Mouse (Mus musculus) C2C12 (cell line): Measurements from ENCODE around the gene Syne1. TPM values are rescaled to one million over a fixed set of nuclear protein-coding genes. Genes with fewer than 3 reads are reported as not detected.

Experiments used
- H3K27me3 ChIP-seq: one replicate; pipeline ENCODE4 v1.6.1; 2011; ENCODE audit not compliant: control insufficient read depth, insufficient read depth, insufficient read length
- H3K36me3 ChIP-seq: one replicate; pipeline ENCODE4 v1.6.1; 2011; ENCODE audit not compliant: control insufficient read depth, insufficient read depth
- H3K4me3 ChIP-seq: one replicate; pipeline ENCODE4 v1.5.1; 2011; ENCODE audit warnings: mild to moderate bottlenecking, control low read depth; ENCODE audit not compliant: poor library complexity, insufficient read depth, severe bottlenecking
- H3K79me2 ChIP-seq: one replicate; pipeline ENCODE4 v1.6.1; 2011; ENCODE audit not compliant: control insufficient read depth, insufficient read depth
- H3K79me3 ChIP-seq: one replicate; pipeline ENCODE4 v1.6.1; 2011; ENCODE audit warnings: low read depth, control low read depth
- H3ac ChIP-seq: one replicate; pipeline ENCODE3; 2011; ENCODE audit warnings: low read depth; ENCODE audit not compliant: control insufficient read depth, insufficient read length
- CEBPB ChIP-seq: IDR thresholded peaks from one replicate; pipeline ENCODE4 v1.6.1; 2011; ENCODE audit warnings: low read depth, mild to moderate bottlenecking, control low read depth, moderate library complexity
- CTCF ChIP-seq: IDR thresholded peaks from one replicate; pipeline ENCODE4 v1.5.1; 2011; ENCODE audit not compliant: control insufficient read depth, insufficient read depth, insufficient read length
- FOSL1 ChIP-seq: IDR thresholded peaks from one replicate; pipeline ENCODE4 v1.8.0; 2011; ENCODE audit warnings: mild to moderate bottlenecking, low read length; ENCODE audit not compliant: poor library complexity, insufficient read depth, severe bottlenecking
- MAX ChIP-seq: IDR thresholded peaks from one replicate; pipeline ENCODE4 v1.6.1; 2011; ENCODE audit warnings: mild to moderate bottlenecking, control low read depth
- MYOD1 ChIP-seq: IDR thresholded peaks from one replicate; pipeline ENCODE4 v1.6.1; 2011; ENCODE audit warnings: low read depth; ENCODE audit not compliant: control insufficient read depth, insufficient read length
- MYOG ChIP-seq: IDR thresholded peaks from one replicate; pipeline ENCODE4 v1.6.1; 2011; ENCODE audit not compliant: control insufficient read depth, insufficient read length; ENCODE audit errors: extremely low read depth
- USF1 ChIP-seq: IDR thresholded peaks from one replicate; pipeline ENCODE4 v1.6.1; 2011; ENCODE audit warnings: low read depth, mild to moderate bottlenecking, control low read depth, moderate library complexity
- polyA plus RNA-seq: library from polyadenylated mRNA; unstranded; fragments of >200 nt; fragmentation: generic; extraction: Trizol; gene quantifications from one replicate; pipeline ENCODE4 v1.2.1, GENCODE M21; 2012; ENCODE audit warnings: missing spikeins

Gene Syne1
- polyA plus RNA-seq, 1 experiment = 4.1 TPM

DNA sequence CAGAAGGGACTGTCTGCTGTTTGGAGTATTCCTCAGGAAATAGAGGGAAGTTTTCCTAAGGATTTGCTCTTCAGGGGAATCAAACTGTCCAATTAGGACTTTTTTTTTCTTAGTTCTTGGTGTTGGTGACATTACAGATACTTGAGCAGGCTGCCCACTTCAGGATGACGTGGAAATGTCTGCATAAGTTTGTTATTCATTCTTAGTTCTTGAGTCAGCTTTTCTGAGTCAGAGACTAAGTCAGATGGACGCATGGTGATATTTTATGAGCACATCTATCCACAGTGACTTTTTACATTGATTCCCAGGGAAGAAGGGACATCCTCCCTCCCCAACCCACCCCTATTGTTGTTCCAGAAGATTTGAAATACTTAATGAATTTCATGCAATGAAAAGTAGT lies 567.4 kb downstream of the Syne1 start:
- H3K27me3 ChIP-seq = no peaks in the 10 kb centered on the region
- H3K79me2 ChIP-seq = no peaks in the 10 kb centered on the region
- no peak overlapping the region for H3K4me3 ChIP-seq
- no peak overlapping the region for H3ac ChIP-seq
- TF ChIP-seq CTCF (no peak), FOSL1 (peak; percentile 28)
- no peaks in the 10 kb centered on the region for H3K36me3 ChIP-seq
- no peaks in the 10 kb centered on the region for H3K79me3 ChIP-seq

DNA sequence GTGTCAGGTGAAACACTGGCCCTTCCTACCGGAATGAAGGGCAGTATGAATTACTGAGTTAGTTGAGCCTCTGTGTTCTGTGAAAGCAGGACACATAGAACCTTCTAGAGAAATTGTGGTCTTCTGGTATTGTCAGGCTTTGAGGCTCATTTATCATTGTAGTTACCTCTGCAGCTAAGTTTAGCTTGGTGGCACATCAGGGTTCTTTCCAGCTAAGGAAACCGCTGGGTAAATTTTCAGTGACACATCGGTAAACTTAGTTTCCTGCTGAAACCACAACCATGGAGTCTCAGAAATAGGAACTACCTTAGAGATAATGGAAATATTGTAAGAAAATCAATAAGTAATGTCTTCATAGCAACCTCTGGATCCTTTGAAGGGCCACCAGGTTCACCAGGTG lies 573.9 kb downstream of the Syne1 start:
- no peak overlapping the region for H3K4me3 ChIP-seq
- no peaks in the 10 kb centered on the region for H3K27me3 ChIP-seq
- H3K79me3 ChIP-seq = no peaks in the 10 kb centered on the region
- H3K79me2 ChIP-seq = no peaks in the 10 kb centered on the region
- H3K36me3 ChIP-seq = no peaks in the 10 kb centered on the region
- no peak overlapping the region for H3ac ChIP-seq
- no peak for TF ChIP-seq CEBPB
- TF ChIP-seq MAX = no peak
- no peak for TF ChIP-seq CTCF
- no peak for TF ChIP-seq MYOD1
- no peak for TF ChIP-seq MYOG

DNA sequence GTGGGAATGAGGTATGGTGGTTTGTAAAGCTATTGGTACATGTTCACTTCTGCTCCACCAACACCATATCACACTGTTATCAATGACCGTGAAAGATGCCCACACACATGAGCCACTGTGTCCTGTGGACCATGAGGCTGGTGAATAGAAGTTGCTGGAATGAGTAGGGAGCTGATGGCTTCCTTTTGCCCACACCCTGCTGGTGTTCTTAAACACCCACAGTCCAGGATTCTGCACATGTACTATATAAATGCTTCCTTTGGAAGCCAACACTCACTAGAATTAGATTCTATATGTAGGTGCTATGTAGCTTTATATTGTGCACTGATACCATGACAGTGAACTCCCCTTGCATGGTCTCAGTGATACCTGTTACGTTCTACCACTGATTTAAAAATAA lies 574.7 kb downstream of the Syne1 start:
- no peaks in the 10 kb centered on the region for H3K36me3 ChIP-seq
- TF ChIP-seq FOSL1 (no peak), MYOD1 (no peak), USF1 (no peak), MAX (no peak), CEBPB (no peak), MYOG (no peak), CTCF (no peak)
- H3K79me3 ChIP-seq = no peaks in the 10 kb centered on the region
- no peak overlapping the region for H3K4me3 ChIP-seq
- no peak overlapping the region for H3ac ChIP-seq
- H3K27me3 ChIP-seq = no peaks in the 10 kb centered on the region
- H3K79me2 ChIP-seq = no peaks in the 10 kb centered on the region

DNA sequence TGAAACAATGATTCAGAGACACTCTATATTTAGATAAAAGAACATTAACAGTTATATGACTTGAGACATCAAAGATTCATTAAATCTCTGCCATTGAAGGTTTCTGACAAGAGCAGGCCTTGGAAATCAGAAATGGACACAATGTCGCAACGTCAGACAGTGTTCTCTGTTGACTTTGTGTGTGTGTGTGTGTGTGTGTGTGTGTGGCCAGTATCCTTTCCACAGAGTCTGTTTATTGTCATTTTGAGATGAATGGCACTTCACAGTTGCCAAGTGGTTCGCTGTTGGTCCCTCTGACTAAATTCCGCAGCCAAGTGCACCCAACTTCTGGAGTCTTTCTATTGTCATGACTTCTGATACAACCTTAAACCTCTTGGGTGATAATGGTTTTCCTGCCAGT lies 577.0 kb downstream of the Syne1 start:
- Histone ChIP-seq H3K79me2 (no peaks in the 10 kb centered on the region), H3ac (no peak overlapping the region)

DNA sequence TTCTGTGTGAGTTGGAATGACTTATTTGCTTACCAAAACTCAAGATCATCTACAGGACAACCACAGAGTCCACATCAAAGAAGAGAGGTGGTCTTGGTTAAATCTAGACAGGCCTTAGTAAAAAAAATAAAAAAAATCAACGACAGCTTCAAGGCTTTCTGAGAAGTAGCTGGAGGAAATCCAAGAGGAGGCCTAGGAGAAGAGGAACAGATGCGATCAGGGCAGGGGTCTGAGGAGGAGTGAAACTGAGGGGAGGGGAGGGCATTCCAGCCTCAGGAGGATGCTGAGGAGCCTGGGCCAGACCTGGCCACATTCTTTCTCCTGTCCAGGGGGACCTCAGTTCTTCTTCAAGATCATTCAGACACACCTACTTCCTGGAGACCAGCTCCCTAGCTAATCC lies 579.3 kb downstream of the Syne1 start:
- H3K36me3 ChIP-seq = no peaks in the 10 kb centered on the region
- no peaks in the 10 kb centered on the region for H3K27me3 ChIP-seq
- no peak overlapping the region for H3K4me3 ChIP-seq
- TF ChIP-seq FOSL1 (no peak), USF1 (no peak), MYOD1 (no peak), MAX (no peak), CTCF (no peak), CEBPB (no peak), MYOG (no peak)
- H3ac ChIP-seq = no peak overlapping the region
- H3K79me2 ChIP-seq = no peaks in the 10 kb centered on the region
- no peaks in the 10 kb centered on the region for H3K79me3 ChIP-seq

More for the DNA sequence above, 577.0 kb downstream of the Syne1 start:
- no peak overlapping the region for H3K4me3 ChIP-seq
- TF ChIP-seq CEBPB = no peak
- no peak for TF ChIP-seq CTCF
- TF ChIP-seq MYOD1 = no peak
- no peak for TF ChIP-seq MAX
- no peak for TF ChIP-seq USF1
- no peak for TF ChIP-seq FOSL1
- no peak for TF ChIP-seq MYOG
- no peaks in the 10 kb centered on the region for H3K27me3 ChIP-seq
- H3K79me3 ChIP-seq = no peaks in the 10 kb centered on the region
- no peaks in the 10 kb centered on the region for H3K36me3 ChIP-seq

DNA sequence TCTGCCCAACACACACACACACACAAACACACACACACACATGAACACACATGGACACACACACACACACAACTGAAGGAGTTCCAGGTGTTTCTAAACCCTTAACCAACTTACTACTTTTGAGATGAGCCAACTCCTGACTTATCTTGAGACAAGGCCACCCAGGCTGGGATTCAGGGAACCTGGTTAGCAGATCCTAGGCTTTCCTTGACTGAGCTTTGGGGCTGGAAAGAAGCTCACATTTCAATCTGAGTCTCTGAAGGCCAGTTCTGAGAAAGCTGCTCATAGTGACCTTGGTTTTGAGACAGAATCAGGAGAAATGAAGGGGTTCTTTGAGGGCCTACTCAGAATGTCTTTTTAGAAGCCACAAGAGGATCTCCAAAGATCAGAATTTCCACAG lies 579.7 kb downstream of the Syne1 start:
- Histone ChIP-seq H3K4me3 (no peak overlapping the region), H3K27me3 (no peaks in the 10 kb centered on the region), H3K79me3 (no peaks in the 10 kb centered on the region), H3ac (no peak overlapping the region), H3K36me3 (no peaks in the 10 kb centered on the region), H3K79me2 (no peaks in the 10 kb centered on the region)
- TF ChIP-seq CTCF (no peak), FOSL1 (no peak), MYOD1 (no peak), MYOG (no peak)

DNA sequence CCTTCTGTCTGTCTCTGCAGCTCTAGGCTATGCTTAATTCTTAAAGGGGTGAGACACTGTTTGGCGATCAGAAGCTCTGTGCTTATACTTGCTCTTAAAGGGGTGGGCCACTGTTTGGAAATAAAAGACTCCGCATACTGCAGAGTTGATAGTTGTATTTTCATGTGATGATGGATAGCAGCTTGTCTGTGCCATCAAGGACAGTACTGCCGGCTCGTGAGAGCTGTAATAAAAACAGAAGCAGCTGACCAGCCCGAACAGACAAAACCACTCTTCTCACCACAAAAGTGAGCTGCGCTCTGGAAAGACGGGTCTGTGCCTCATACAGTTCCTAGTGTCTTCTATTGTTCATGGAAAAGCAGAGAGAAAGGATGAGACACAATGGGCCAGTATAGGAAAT lies 580.1 kb downstream of the Syne1 start:
- no peaks in the 10 kb centered on the region for H3K79me2 ChIP-seq
- TF ChIP-seq USF1 = no peak
- no peak for TF ChIP-seq CTCF
- H3K79me3 ChIP-seq = no peaks in the 10 kb centered on the region
- no peaks in the 10 kb centered on the region for H3K27me3 ChIP-seq
- no peak overlapping the region for H3ac ChIP-seq
- no peak overlapping the region for H3K4me3 ChIP-seq
- H3K36me3 ChIP-seq = no peaks in the 10 kb centered on the region

Other genes starting within 250 kb of the Syne1 start
- gene Myct1, start 42.3 kb upstream of the Syne1 start, polyA plus RNA-seq = not detected
- not detected for gene Vip, start 87.7 kb upstream of the Syne1 start, polyA plus RNA-seq